Mouse (Mus musculus) heart, postnatal 25 days (tissue): ENCODE measurements around the gene Fra10ac1. TPM values are rescaled to one million over a fixed set of nuclear protein-coding genes. Genes with fewer than 3 reads are reported as not detected.

ENCODE experiments used
- DNase-seq: peaks from one replicate; pipeline ENCODE4 v3.0.0; 2022; ENCODE audit warnings: low spot score
- intact Hi-C: fragments of 180-260 bp; cut with DNase I; formaldehyde crosslinking; loops from one replicate; pipeline ENCODE4 v1.15.1; 2025
- total RNA-seq, 2 experiments: library from RNA; stranded (reverse); gene quantifications; 2 replicates each; pipeline ENCODE4 v1.2.3; 2021

The Fra10ac1 gene
- total RNA-seq, 2 experiments from 2014 or later = 12.3 to 12.4 TPM

DNA sequence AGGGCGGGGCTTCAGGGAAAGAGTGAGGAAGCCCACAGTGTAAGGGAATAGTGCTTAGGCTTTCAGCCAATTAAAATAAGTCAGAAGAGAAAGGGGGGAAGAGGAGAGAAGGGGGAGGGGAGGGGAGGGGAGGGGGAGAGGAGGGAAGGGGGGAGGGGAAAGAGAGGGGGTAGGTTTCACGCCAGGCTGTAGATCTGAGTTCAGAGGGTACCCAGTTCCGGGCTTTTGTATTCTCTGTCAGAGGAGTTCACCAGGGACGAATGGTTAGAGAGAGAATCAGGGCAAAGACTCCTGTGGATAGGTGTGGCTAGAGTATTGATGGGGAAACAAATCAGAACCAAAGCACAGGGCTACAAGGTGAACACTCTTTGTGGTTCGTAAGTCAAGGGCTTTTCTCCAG is 12.6 kb upstream of the Fra10ac1 start:
- intact Hi-C loops = no loop called here
- no peak for DNase-seq

GRCm38 (mm10) chr19:38232516-38232915 is 8.6 kb upstream of the Fra10ac1 start:
- DNase-seq = no peak
- intact Hi-C loops = no loop called here

GRCm38 (mm10) chr19:38232087-38232486 is 8.1 kb upstream of the Fra10ac1 start:
- intact Hi-C loops = no loop called here
- no peak for DNase-seq

- intact Hi-C loops = no loop called here
- no peak for DNase-seq
Observed at GRCm38 (mm10) chr19:38228699-38229098, 4.7 kb upstream of the Fra10ac1 start.

DNA sequence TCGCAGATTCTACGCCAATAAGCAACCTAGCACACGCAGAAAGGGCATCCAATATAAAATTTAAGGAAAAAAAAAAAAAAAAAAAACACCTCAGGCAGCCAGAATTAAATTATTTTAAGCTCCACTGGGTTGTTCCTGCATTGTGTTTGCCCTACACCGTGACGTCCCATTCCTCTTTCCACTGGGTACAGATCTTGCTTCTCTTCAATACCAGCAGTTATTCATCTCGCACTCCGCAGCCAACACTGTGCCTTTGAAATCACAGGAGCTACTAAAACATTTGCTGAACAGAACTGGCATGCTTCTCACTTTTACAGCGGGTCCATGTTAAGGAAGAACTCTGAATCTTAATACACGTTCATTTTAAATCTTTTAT is 717 bp upstream of the Fra10ac1 start:
- intact Hi-C loops = no loop called here
- DNase-seq = no peak

GRCm38 (mm10) chr19:38223356-38223904 is 526 bp downstream of the Fra10ac1 start:
- intact Hi-C loops = no loop called here
- DNase-seq = no peak

DNA sequence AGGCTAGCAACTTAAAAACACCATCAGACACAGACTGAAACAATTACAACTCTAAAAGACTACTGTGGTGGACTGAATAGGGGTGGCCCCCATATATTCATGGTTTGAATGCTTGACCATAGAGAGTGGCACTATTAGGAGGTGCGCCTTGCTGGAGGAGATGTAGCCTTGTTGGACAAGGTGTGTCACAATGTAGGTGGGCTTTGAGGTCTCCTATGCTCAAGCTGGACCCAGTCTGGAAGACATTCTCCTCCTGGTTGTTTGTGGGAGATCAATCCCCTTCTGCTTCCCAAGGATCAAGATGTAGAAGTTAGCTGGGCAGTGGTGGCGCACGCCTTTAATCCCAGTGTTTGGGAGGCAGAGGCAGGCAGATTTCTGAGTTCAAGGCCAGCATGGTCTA is 6.3 kb downstream of the Fra10ac1 start:
- DNase-seq = no peak
- intact Hi-C loops = no loop called here

DNA sequence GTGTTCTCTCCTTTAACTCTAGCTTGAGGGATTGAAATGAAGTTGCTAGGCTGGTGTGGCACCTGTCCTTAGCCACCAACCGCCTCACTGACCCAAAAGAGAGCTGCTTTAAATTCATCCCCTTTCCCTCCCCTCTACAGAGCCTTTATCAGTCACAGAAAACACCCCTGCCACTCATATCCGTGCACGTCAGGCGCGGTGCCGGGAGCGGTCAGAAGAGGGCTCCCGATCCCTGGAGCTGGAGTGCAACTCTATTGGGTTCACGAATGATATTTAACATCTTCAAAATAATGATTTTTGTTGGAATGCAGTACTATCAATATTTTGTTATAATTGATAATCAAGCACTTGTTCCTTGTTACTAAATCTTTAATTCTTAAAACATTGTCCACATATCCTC is 17.3 kb downstream of the Fra10ac1 start:
- intact Hi-C loops = loop anchor here (5.0 kb wide), 1 partner anchor 119 kb away; no protein-coding TSS in a partner anchor
- DNase-seq = no peak

- intact Hi-C loops = loop anchor here (5.0 kb wide), 1 partner anchor 241 kb away; no protein-coding TSS in a partner anchor
- no peak for DNase-seq
Observed at GRCm38 (mm10) chr19:38198731-38199130, 25.2 kb downstream of the Fra10ac1 start.

GRCm38 (mm10) chr19:38195245-38195644 is 28.7 kb downstream of the Fra10ac1 start:
- DNase-seq = no peak
- intact Hi-C loops = loop anchor here (5.0 kb wide), 1 partner anchor 238 kb away; no protein-coding TSS in a partner anchor

DNA sequence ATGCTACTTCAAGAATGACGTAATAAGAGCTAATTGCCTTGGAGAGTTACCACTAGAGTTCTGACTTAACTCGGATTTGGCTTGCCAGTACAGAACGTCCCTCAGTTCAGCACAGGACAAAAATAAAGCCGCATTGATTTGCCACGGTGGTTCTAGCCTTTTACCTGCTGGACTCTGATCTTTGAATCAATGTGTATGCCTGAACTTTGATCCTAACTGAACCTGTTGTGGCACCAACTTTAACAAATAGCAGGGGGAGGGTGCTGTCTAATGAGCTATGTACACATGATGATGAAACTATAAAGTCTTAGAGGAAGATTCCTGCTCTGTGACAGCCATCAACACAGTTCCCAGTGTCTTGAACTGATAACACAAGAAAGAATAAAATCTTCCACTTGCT is 32.5 kb downstream of the Fra10ac1 start:
- intact Hi-C loops = no loop called here
- DNase-seq = no peak

- DNase-seq = no peak
- intact Hi-C loops = no loop called here
Observed at GRCm38 (mm10) chr19:38190606-38191005, 33.4 kb downstream of the Fra10ac1 start.

- intact Hi-C loops = no loop called here
Observed at GRCm38 (mm10) chr19:38187345-38187680, 36.6 kb downstream of the Fra10ac1 start.

DNA sequence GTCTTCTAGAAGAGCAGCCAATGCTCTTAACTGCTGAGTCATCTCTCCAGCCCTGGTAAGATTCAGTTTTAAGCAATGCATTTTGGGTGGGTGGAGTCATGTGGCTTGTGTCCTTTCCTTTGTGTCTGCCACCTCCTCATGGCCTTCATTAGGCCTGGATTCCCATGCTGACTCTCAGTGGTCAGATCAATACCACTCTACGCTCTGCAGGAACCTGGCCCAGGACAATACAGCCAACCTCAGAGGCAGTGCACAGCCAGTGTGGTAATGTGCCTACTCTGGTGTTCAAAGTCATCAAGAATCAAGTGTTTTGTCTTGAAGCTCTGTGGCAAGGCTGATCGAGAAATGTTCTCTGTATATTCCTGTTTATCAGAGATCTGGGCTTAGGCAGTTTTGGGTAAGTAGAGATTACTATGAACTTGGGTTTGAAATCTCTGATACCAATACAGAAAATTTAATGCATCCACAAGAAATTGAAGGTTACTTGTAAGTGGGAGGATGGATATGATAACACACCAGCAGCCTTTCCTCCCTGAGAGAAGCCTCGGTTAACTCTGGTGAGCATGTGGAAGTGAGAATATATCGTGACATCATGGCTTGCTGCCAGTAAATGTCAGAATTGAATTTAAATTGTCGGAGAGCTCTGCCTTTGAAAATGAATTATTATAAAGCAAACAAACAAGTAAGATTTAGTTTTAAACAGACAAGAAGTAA is 37.2 kb downstream of the Fra10ac1 start:
- intact Hi-C loops = no loop called here
- DNase-seq = no peak

More at GRCm38 (mm10) chr19:38187345-38187680, 36.6 kb downstream of the Fra10ac1 start:
- DNase-seq = no peak

DNA sequence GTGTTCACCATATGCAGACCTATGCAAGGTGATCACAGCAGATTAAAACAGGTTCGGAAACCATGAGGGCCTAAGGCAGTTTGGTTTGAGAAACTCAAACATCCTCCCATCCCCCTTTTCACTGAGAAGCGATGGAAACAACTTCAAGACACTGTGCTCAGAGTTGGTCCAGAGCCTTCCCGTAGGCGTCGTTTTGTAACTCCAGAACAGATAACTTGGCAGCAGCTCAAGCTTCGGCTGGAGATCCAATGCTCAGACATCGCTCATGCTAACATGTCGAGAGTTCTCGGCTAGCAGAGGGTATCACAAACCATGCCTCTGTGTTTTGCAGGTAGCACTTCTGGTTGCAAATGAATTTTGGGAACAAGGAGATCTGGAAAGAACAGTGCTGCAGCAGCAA is 44.3 kb downstream of the Fra10ac1 start:
- intact Hi-C loops = no loop called here
- DNase-seq = no peak

GRCm38 (mm10) chr19:38164633-38165032 is 59.3 kb downstream of the Fra10ac1 start:
- intact Hi-C loops = no loop called here
- DNase-seq = no peak

DNA sequence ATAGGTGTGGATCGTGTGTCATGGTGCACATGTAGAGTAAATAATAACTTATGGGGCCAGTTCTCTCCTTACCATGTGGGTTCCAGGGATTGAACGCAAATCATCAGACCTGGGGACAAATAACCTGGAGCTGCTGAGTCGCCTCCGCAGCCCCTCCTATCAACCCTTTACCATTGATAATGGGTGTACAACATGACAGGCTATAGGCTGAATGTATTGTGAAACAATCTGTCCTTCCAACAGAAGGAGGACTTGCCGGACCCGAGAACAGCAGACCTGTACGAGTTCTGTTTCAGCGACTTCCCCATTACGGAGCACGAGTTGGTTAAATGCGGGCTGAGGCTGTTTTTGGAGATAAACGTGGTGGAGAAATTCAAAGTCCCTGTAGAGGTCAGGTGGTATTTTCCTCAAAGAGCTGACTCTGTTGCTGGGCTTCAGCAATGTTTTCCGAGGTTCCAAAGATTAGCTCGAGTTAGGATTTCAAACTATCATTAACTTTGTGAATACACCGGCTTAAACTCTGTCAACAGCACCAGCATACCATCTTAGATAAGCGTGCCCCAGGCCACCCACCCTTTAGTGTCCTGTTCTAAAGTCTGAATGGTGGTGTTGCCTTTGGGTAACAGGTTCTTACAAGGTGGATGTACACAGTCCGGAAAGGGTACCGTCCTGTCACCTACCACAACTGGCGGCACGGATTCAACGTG is 62.2 kb downstream of the Fra10ac1 start:
- intact Hi-C loops = no loop called here
- no peak for DNase-seq

- DNase-seq = no peak
- intact Hi-C loops = no loop called here
Observed at GRCm38 (mm10) chr19:38156243-38156642, 67.7 kb downstream of the Fra10ac1 start.

- DNase-seq = no peak
- intact Hi-C loops = no loop called here
Observed at GRCm38 (mm10) chr19:38143540-38144271, 80.2 kb downstream of the Fra10ac1 start.
